Mouse (Mus musculus) limb, embryonic 12.5 days (tissue): ENCODE measurements at regions not wholly inside any gene's neighbourhood (a gene's known extent, or its start where the extent isn't known, plus 50 kb on each side); places are given as distances from the start of the nearest gene placed in this dataset.

Experiments
- ATAC-seq: fragments of 200-750 bp; cut with Nextera tagmentation; 2 replicates; pipeline ENCODE4 v1.8.0; 2017; ENCODE audit warnings: low read depth, moderate TSS enrichment; ENCODE audit not compliant: insufficient number of reproducible peaks, insufficient read depth, low FRiP score, low TSS enrichment
- H3K27ac ChIP-seq: fragments of 300-500 bp; sonication (generic); 2 replicates; pipeline ENCODE4 v1.5.1; 2016; ENCODE audit warnings: mild to moderate bottlenecking, moderate library complexity
- H3K27me3 ChIP-seq: fragments of 300-500 bp; sonication (generic); 2 replicates; pipeline ENCODE4 v1.6.1; 2016; ENCODE audit warnings: mild to moderate bottlenecking, moderate library complexity
- H3K36me3 ChIP-seq: fragments of 300-500 bp; sonication (generic); 2 replicates; pipeline ENCODE4 v1.6.1; 2016; ENCODE audit warnings: mild to moderate bottlenecking, moderate library complexity
- H3K4me1 ChIP-seq: fragments of 300-500 bp; sonication (generic); replicated peaks from 2 replicates; pipeline ENCODE4 v1.6.1; 2016
- H3K4me2 ChIP-seq: fragments of 300-500 bp; sonication (generic); 2 replicates; pipeline ENCODE4 v1.6.1; 2016; ENCODE audit warnings: mild to moderate bottlenecking, moderate library complexity
- H3K4me3 ChIP-seq: fragments of 300-500 bp; sonication (generic); replicated peaks from 2 replicates; pipeline ENCODE4 v1.5.1; 2016; ENCODE audit warnings: mild to moderate bottlenecking
- H3K9ac ChIP-seq: fragments of 300-500 bp; sonication (generic); replicated peaks from 2 replicates; pipeline ENCODE4 v1.6.1; 2016; ENCODE audit warnings: mild to moderate bottlenecking, moderate library complexity
- H3K9me3 ChIP-seq: fragments of 300-500 bp; sonication (generic); 2 replicates; pipeline ENCODE4 v1.6.1; 2016; ENCODE audit warnings: mild to moderate bottlenecking, moderate library complexity
- WGBS: fragments of 180-500 bp; shearing (Covaris S2); methylation state at CpG from one replicate; pipeline ENCODE4 v1.1.7; 2016; 5-methylcytosine and 5-hydroxymethylcytosine counted together

- Histone ChIP-seq H3K4me1 (peaks cover 37% of the 10 kb centered on the region), H3K9ac (no peak overlapping the region), H3K27ac (peak overlapping the region; percentile 86), H3K27me3 (no peaks in the 10 kb centered on the region), H3K4me2 (no peak overlapping the region; the same call in 1 of the 2 replicates), H3K36me3 (no peaks in the 10 kb centered on the region), H3K9me3 (no peaks in the 10 kb centered on the region), H3K4me3 (no peak overlapping the region)
- peak; percentile 74 for ATAC-seq
- WGBS = 39% methylated on average over 4 of the region's 4 CpGs
Measured at GRCm38 (mm10) chr14:25206855-25207254, 252.1 kb upstream of the Zmiz1 start.

GRCm38 (mm10) chr14:25207422-25207821 is 251.6 kb upstream of the Zmiz1 start:
- Histone ChIP-seq H3K4me2 (no peak overlapping the region; the same call in 1 of the 2 replicates), H3K36me3 (no peaks in the 10 kb centered on the region), H3K27ac (peak overlapping the region; percentile 86), H3K9me3 (no peaks in the 10 kb centered on the region), H3K4me1 (peaks cover 36% of the 10 kb centered on the region), H3K27me3 (no peaks in the 10 kb centered on the region), H3K4me3 (no peak overlapping the region), H3K9ac (no peak overlapping the region)
- 35% methylated on average over 5 of the region's 5 CpGs for WGBS
- peak; percentile 34; the same call in 1 of the 2 replicates for ATAC-seq

- Histone ChIP-seq H3K4me3 (no peak overlapping the region), H3K9me3 (no peaks in the 10 kb centered on the region), H3K36me3 (no peaks in the 10 kb centered on the region), H3K27ac (0 out of 2 replicates have a peak overlapping the region, but pooled peaks have one; percentile 86), H3K4me2 (no peak overlapping the region), H3K27me3 (no peaks in the 10 kb centered on the region), H3K4me1 (peaks cover 36% of the 10 kb centered on the region), H3K9ac (no peak overlapping the region)
- 52% methylated on average over 9 of the region's 9 CpGs for WGBS
- ATAC-seq = no peak
Measured at GRCm38 (mm10) chr14:25208221-25209056, 250.5 kb upstream of the Zmiz1 start.

DNA sequence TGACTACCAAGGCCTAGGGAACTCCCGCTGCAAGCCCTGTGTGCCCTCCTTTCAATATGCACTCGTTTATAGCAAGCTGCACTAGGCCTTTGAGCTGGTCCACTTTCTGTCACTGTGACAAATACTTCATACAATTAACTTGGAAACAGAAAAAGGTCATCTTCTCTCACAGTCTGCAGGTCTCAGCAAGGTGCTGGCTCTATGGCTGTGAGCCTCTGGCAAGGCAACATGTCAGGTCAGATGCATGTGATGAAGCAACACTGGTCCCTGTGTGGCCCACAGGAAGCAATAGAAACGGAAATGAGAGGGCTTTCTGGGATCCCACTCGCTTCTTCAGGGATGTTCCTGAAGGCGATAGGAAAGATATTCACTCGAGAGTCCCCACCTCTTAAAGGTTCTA is 245.9 kb upstream of the Zmiz1 start:
- Histone ChIP-seq H3K4me2 (no peak overlapping the region), H3K36me3 (no peaks in the 10 kb centered on the region), H3K9me3 (no peaks in the 10 kb centered on the region), H3K9ac (no peak overlapping the region), H3K27ac (no peak overlapping the region), H3K4me1 (peaks cover 10% of the 10 kb centered on the region), H3K27me3 (no peaks in the 10 kb centered on the region), H3K4me3 (no peak overlapping the region)
- 75% methylated on average over 6 of the region's 6 CpGs for WGBS
- ATAC-seq = no peak

DNA sequence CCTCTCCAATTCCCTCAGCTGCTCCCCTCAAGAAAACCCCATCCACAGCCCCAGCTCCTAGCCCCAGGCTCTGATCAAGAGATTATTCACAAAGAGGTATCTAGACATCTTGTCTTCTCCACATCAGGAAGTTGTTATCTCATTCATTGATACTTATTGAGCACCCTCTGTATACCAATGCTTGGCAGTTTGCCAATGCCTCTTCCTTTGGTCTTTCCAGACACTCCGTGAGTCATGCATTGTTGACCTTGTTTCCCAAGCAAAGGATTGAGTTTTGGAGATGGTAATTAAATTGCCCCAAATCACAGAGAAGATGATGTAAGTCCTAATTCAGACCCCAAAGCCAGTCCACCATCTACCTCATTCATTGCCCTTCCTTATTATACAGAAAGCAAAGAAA is 235.9 kb upstream of the Zmiz1 start:
- H3K4me3 ChIP-seq = no peak overlapping the region
- no peak overlapping the region for H3K9ac ChIP-seq
- H3K27ac ChIP-seq = no peak overlapping the region
- H3K9me3 ChIP-seq = no peaks in the 10 kb centered on the region
- no peaks in the 10 kb centered on the region for H3K27me3 ChIP-seq
- no peaks in the 10 kb centered on the region for H3K36me3 ChIP-seq
- ATAC-seq = no peak
- H3K4me1 ChIP-seq = peaks cover 37% of the 10 kb centered on the region
- 83% methylated on average over 1 of the region's 1 CpGs for WGBS
- no peak overlapping the region for H3K4me2 ChIP-seq

DNA sequence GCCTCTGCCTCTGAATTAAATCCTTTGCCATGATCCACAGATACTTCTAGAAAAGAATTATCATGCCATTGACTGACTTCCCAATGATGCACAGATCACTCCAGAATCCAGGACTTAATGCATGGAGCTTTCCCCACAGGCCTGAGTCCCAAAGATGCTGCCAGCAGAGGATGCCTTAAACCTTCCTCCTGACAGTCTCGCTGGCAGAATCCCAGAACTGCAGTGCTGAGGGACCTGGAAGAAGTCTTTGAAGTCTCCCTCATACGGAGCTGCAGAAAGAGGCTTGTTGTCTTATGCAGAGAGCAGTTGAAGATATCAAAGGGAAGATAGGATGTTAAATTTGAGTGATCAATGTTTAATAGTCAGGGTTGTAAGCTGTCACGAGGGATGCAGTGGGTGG is 233.8 kb upstream of the Zmiz1 start:
- H3K4me1 ChIP-seq = peaks cover 55% of the 10 kb centered on the region

GRCm38 (mm10) chr14:25226155-25226839 is 232.7 kb upstream of the Zmiz1 start:
- Histone ChIP-seq H3K36me3 (no peaks in the 10 kb centered on the region), H3K9me3 (no peaks in the 10 kb centered on the region), H3K9ac (0 out of 2 replicates have a peak overlapping the region, but pooled peaks have one; percentile 4), H3K4me3 (no peak overlapping the region), H3K4me2 (peak overlapping the region; percentile 42), H3K4me1 (peaks cover 60% of the 10 kb centered on the region), H3K27me3 (no peaks in the 10 kb centered on the region), H3K27ac (peak overlapping the region; percentile 94)
- ATAC-seq = peak; percentile 76
- WGBS = 4% methylated on average over 11 of the region's 11 CpGs

More for the DNA sequence above, 233.8 kb upstream of the Zmiz1 start:
- no peak for ATAC-seq
- H3K27me3 ChIP-seq = no peaks in the 10 kb centered on the region
- H3K4me3 ChIP-seq = no peak overlapping the region
- H3K4me2 ChIP-seq = no peak overlapping the region
- H3K9ac ChIP-seq = no peak overlapping the region
- peak overlapping the region; percentile 94 for H3K27ac ChIP-seq
- no peaks in the 10 kb centered on the region for H3K36me3 ChIP-seq
- WGBS = 34% methylated on average over 3 of the region's 3 CpGs
- H3K9me3 ChIP-seq = no peaks in the 10 kb centered on the region

- Histone ChIP-seq H3K36me3 (no peaks in the 10 kb centered on the region), H3K4me2 (peak overlapping the region; percentile 42), H3K27ac (peak overlapping the region; percentile 94), H3K9ac (no peak overlapping the region), H3K4me1 (peaks cover 65% of the 10 kb centered on the region), H3K27me3 (no peaks in the 10 kb centered on the region), H3K4me3 (no peak overlapping the region), H3K9me3 (no peaks in the 10 kb centered on the region)
- ATAC-seq = no peak
- WGBS = 47% methylated on average over 7 of the region's 7 CpGs
Measured at GRCm38 (mm10) chr14:25226840-25227506, 232.0 kb upstream of the Zmiz1 start.

DNA sequence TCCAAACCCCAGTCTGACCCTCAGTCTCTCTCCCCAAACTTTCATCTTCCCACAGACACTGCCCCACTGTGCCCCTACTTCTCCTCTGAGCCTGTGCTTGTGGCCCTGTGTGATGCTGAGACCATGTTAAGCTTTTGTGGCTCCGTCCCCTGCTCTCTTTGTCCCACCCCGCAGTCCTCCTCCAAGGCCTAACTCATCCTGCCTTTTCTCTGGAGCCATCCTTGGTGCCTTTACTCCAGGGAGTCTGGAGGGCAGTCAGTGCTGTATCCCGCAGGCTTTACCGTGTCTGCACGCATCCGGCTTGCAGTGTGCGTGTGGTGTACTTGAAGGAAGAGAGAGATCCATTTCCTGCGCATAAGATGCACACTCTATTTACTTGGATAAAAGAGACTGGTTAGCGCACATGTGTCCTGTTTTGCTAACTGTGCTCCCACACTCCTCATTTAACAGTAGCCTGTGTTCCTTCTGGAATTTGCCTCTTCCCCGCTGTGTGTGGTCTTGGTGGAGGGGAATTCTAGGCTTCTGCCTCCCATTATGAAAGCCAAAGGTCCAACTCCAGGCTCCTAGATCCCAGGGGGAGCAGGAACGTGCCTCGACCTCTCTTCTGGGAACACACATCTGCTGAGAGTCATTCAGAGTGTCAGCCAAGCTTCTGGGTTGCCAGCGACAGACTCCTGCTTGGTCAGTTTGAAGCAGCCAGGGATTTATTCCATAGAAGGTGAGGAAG is 230.5 kb upstream of the Zmiz1 start:
- no peaks in the 10 kb centered on the region for H3K36me3 ChIP-seq
- H3K27me3 ChIP-seq = no peaks in the 10 kb centered on the region
- no peaks in the 10 kb centered on the region for H3K9me3 ChIP-seq
- peak overlapping the region; percentile 94 for H3K27ac ChIP-seq
- H3K9ac ChIP-seq = no peak overlapping the region
- WGBS = 67% methylated on average over 13 of the region's 13 CpGs
- no peak overlapping the region for H3K4me2 ChIP-seq
- no peak for ATAC-seq
- no peak overlapping the region for H3K4me3 ChIP-seq
- H3K4me1 ChIP-seq = peaks cover 71% of the 10 kb centered on the region

- WGBS = 14% methylated on average over 6 of the region's 6 CpGs
- peaks cover 69% of the 10 kb centered on the region for H3K4me1 ChIP-seq
Measured at GRCm38 (mm10) chr14:25229569-25229968, 229.4 kb upstream of the Zmiz1 start.

More at GRCm38 (mm10) chr14:25229569-25229968, 229.4 kb upstream of the Zmiz1 start:
- ATAC-seq = no peak
- Histone ChIP-seq H3K9me3 (no peaks in the 10 kb centered on the region), H3K9ac (0 out of 2 replicates have a peak overlapping the region, but pooled peaks have one; percentile 18), H3K27me3 (no peaks in the 10 kb centered on the region), H3K4me2 (no peak overlapping the region), H3K4me3 (no peak overlapping the region), H3K27ac (peak overlapping the region; percentile 94), H3K36me3 (no peaks in the 10 kb centered on the region)
